Mouse (Mus musculus) embryonic facial prominence, embryonic 14.5 days (tissue): ENCODE measurements around the gene Hist1h3d. TPM values are rescaled to one million over a fixed set of nuclear protein-coding genes. Genes with fewer than 3 reads are reported as not detected.
"Not testable (repeated sequence)": the region's sequence is repeated elsewhere in the genome, so short reads cannot be mapped to it uniquely, and the experiment has no call there.

Experiments used
- ATAC-seq: fragments of 200-750 bp; cut with Nextera tagmentation; 2 replicates; pipeline ENCODE4 v1.8.0; 2017; ENCODE audit warnings: low read depth, moderate number of reproducible peaks, moderate TSS enrichment
- DNase-seq: peaks from one replicate; pipeline ENCODE4 v3.0.0-alpha.2; 2015; ENCODE audit warnings: low spot score
- H3K27ac ChIP-seq: fragments of 300-500 bp; sonication (generic); replicated peaks from 2 replicates; pipeline ENCODE4 v1.5.1; 2014; ENCODE audit warnings: low read depth, mild to moderate bottlenecking, low read length, moderate library complexity
- H3K27me3 ChIP-seq: fragments of 300-500 bp; sonication (generic); replicated peaks from 2 replicates; pipeline ENCODE4 v1.6.1; 2014; ENCODE audit warnings: low read length; ENCODE audit not compliant: control insufficient read depth, insufficient read depth
- H3K36me3 ChIP-seq: fragments of 300-500 bp; sonication (generic); 2 replicates; pipeline ENCODE4 v1.6.1; 2014; ENCODE audit warnings: low read length, mixed read lengths; ENCODE audit not compliant: control insufficient read depth, insufficient read depth
- H3K4me1 ChIP-seq: fragments of 300-500 bp; sonication (generic); 2 replicates; pipeline ENCODE4 v1.6.1; 2014; ENCODE audit warnings: antibody characterized with exemption, low read length; ENCODE audit not compliant: control insufficient read depth, insufficient read depth
- H3K4me2 ChIP-seq: fragments of 300-500 bp; sonication (generic); 2 replicates; pipeline ENCODE4 v1.6.1; 2014; ENCODE audit warnings: low read depth, mild to moderate bottlenecking, low read length, moderate library complexity, mixed read lengths
- H3K4me3 ChIP-seq: fragments of 300-500 bp; sonication (generic); 2 replicates; pipeline ENCODE4 v1.5.1; 2014; ENCODE audit warnings: low read depth, mild to moderate bottlenecking, low read length
- H3K9ac ChIP-seq: fragments of 300-500 bp; sonication (generic); 2 replicates; pipeline ENCODE4 v1.6.1; 2014; ENCODE audit warnings: low read depth, mild to moderate bottlenecking, low read length, moderate library complexity, mixed read lengths
- H3K9me3 ChIP-seq: fragments of 300-500 bp; sonication (generic); 2 replicates; pipeline ENCODE4 v1.6.1; 2016; ENCODE audit warnings: low read length; ENCODE audit not compliant: control insufficient read depth
- WGBS: fragments of 180-500 bp; shearing (Covaris S2); extraction: QIAGEN DNeasy Blood & Tissue Kit; methylation state at CpG from one replicate; pipeline ENCODE4 v1.1.7; 2014; 5-methylcytosine and 5-hydroxymethylcytosine counted together
- polyA plus RNA-seq: library from polyadenylated mRNA; unstranded; fragments of >200 nt; fragmentation: Nextera tagmentation; extraction: Ambion mirVana; gene quantifications from 2 replicates; pipeline ENCODE4 v1.2.1, GENCODE M21; 2014

The Hist1h3d gene
- polyA plus RNA-seq, 1 experiment from 2014 or later, result 5.2 TPM

DNA sequence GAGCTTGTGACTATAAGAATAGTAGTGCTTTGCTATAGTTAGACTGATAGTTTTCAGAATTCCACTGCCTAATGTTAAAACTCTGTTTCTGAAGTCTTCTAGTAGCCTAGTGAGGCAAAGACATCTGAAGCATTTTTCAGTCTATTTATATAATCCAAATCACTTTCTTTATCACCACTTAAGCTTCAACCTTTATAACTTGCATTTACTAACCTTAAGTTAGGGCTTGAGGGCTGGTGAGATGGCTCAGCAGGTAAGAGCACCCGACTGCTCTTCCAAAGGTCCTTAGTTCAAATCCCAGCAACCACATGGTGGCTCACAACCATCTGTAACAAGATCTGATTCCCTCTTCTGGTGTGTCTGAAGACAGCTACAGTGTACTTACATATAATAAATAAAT lies 35.7 kb upstream of the Hist1h3d start:
- 81% methylated on average over 1 of the region's 1 CpGs for WGBS
- not testable (repeated sequence) for H3K4me3 ChIP-seq, H3K4me2 ChIP-seq, ATAC-seq, H3K36me3 ChIP-seq, H3K9ac ChIP-seq, H3K27ac ChIP-seq, DNase-seq, H3K9me3 ChIP-seq, H3K27me3 ChIP-seq
- 0 out of 2 replicates have a peak, but pooled peaks cover 19% of the 10 kb centered on the region for H3K4me1 ChIP-seq

DNA sequence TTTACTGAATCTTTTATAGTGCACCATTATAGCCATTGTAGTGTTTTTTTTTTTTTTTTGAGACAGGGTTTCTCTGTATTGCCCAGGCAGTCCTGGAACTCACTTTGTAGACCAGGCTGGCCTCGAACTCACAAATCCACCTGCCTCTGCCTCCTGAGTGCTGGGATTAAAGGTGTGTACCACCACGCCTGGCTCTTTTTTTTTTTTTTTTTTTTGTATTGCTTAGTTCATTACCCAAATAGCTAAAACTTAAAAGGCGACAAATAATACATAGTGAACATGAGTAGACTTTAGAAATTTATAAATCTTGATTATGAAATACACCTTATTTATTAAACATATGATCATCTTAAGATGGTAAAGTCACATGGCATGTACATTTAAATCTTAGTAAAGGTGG lies 34.1 kb upstream of the Hist1h3d start:
- H3K9ac ChIP-seq, result no peak overlapping the region
- WGBS, result 79% methylated on average over 3 of the region's 3 CpGs
- H3K4me1 ChIP-seq, result 0 out of 2 replicates have a peak, but pooled peaks cover 14% of the 10 kb centered on the region
- no peaks in the 10 kb centered on the region for H3K27me3 ChIP-seq
- no peaks in the 10 kb centered on the region for H3K9me3 ChIP-seq
- H3K4me3 ChIP-seq, result peak overlapping the region; percentile 46; the same call in 1 of the 2 replicates
- peak overlapping the region; percentile 80 for H3K4me2 ChIP-seq
- no peaks in the 10 kb centered on the region for H3K36me3 ChIP-seq
- no peak overlapping the region for H3K27ac ChIP-seq
- no peak for ATAC-seq
- no peak for DNase-seq

GRCm38 (mm10) chr13:23542225-23542980 lies 33.2 kb upstream of the Hist1h3d start:
- H3K36me3 ChIP-seq, ATAC-seq, H3K4me1 ChIP-seq, DNase-seq, H3K27me3 ChIP-seq, H3K9me3 ChIP-seq: not testable (repeated sequence)
- Histone ChIP-seq H3K9ac (peak overlapping the region; percentile 67), H3K4me2 (peak overlapping the region; percentile 80), H3K27ac (peak overlapping the region; percentile 86), H3K4me3 (peak overlapping the region; percentile 46)
- WGBS, result 12% methylated on average over 3 of the region's 3 CpGs

DNA sequence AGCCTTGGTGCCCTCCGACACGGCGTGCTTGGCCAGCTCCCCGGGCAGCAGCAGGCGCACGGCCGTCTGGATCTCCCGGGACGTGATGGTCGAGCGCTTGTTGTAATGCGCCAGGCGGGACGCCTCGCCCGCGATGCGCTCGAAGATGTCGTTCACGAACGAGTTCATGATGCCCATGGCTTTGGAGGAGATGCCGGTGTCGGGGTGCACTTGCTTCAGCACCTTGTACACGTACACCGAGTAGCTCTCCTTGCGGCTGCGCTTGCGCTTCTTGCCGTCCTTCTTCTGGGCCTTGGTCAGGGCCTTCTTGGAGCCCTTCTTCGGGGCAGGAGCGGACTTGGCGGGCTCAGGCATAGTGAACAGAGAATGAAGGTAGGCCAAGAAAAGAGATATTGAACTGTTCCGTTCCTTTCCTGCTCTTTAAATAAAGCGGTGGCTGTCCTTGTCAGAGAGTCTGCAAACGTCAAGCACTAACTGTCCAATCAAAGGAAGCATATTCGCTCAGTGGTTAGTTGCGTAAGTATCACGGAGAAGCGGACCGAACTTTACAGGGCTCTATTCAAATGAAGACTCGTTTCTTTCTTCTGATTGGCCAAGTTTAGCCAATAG lies 32.5 kb upstream of the Hist1h3d start, which contains the start of gene Hist1h2bh:
Gene Hist1h2bh (minus strand): TSS at position 394 of the 609 bp plus-strand sequence.
- H3K36me3 ChIP-seq, H3K27me3 ChIP-seq, H3K9me3 ChIP-seq, H3K4me1 ChIP-seq: not testable (repeated sequence)
- H3K4me3 ChIP-seq, result peak within 1 kb of the TSS; percentile 46
- under 1% methylated on average over 22 of the region's 42 CpGs for WGBS
- peak within 1 kb of the TSS; percentile 80 for H3K4me2 ChIP-seq
- peak within 1 kb of the TSS; percentile 98 for H3K27ac ChIP-seq
- peak within 1 kb of the TSS; percentile 73 for H3K9ac ChIP-seq
- peak; percentile 99 for DNase-seq
- ATAC-seq, result peak; percentile 95

- peak within 1 kb of the TSS; percentile 46 for H3K4me3 ChIP-seq
- H3K4me1 ChIP-seq, result 0 out of 2 replicates have a peak, but pooled peaks cover 3% of the 10 kb centered on the region
- H3K27ac ChIP-seq, result peak within 1 kb of the TSS; percentile 98
- peak within 1 kb of the TSS; percentile 80 for H3K4me2 ChIP-seq
- ATAC-seq (peak; percentile 89), DNase-seq (peak; percentile 98)
- H3K36me3 ChIP-seq, result no peaks in the 10 kb centered on the region
- no peaks in the 10 kb centered on the region for H3K9me3 ChIP-seq
- H3K9ac ChIP-seq, result peak within 1 kb of the TSS; percentile 73
- H3K27me3 ChIP-seq, result no peaks in the 10 kb centered on the region
- under 1% methylated on average over 14 of the region's 45 CpGs for WGBS
Measured at GRCm38 (mm10) chr13:23543965-23544786, 31.4 kb upstream of the Hist1h3d start, which contains the start of gene Hist1h3f. Gene Hist1h3f, plus strand, starts transcription at chr13:23544052.

- ATAC-seq, H3K4me1 ChIP-seq, H3K9me3 ChIP-seq, DNase-seq, H3K27me3 ChIP-seq, H3K36me3 ChIP-seq: not testable (repeated sequence)
- Histone ChIP-seq H3K27ac (peak overlapping the region; percentile 98), H3K4me2 (peak overlapping the region; percentile 80), H3K4me3 (peak overlapping the region; percentile 46), H3K9ac (peak overlapping the region; percentile 73)
- 0% methylated on average over 3 of the region's 14 CpGs for WGBS
Measured at GRCm38 (mm10) chr13:23544787-23545120, 30.8 kb upstream of the Hist1h3d start.

- H3K27me3 ChIP-seq, result no peaks in the 10 kb centered on the region
- no peaks in the 10 kb centered on the region for H3K9me3 ChIP-seq
- H3K4me1 ChIP-seq, result peaks cover 7% of the 10 kb centered on the region; the same call in 1 of the 2 replicates
- no peak for ATAC-seq
- no peak overlapping the region for H3K4me2 ChIP-seq
- H3K9ac ChIP-seq, result no peak overlapping the region
- no peak overlapping the region for H3K4me3 ChIP-seq
- no peak overlapping the region for H3K27ac ChIP-seq
- no peaks in the 10 kb centered on the region for H3K36me3 ChIP-seq
- no peak for DNase-seq
- 74% methylated on average over 5 of the region's 5 CpGs for WGBS
Measured at GRCm38 (mm10) chr13:23546694-23547093, 28.9 kb upstream of the Hist1h3d start.

- no peaks in the 10 kb centered on the region for H3K9me3 ChIP-seq
- peak overlapping the region; percentile 70 for H3K9ac ChIP-seq
- no peak for ATAC-seq
- no peaks in the 10 kb centered on the region for H3K36me3 ChIP-seq
- peak overlapping the region; percentile 47 for H3K4me3 ChIP-seq
- H3K27ac ChIP-seq, result peak overlapping the region; percentile 93
- no peak for DNase-seq
- H3K4me2 ChIP-seq, result peak overlapping the region; percentile 64
- peaks cover 12% of the 10 kb centered on the region; the same call in 1 of the 2 replicates for H3K4me1 ChIP-seq
- 8% methylated on average over 3 of the region's 3 CpGs for WGBS
- no peaks in the 10 kb centered on the region for H3K27me3 ChIP-seq
Measured at GRCm38 (mm10) chr13:23550761-23551145, 24.8 kb upstream of the Hist1h3d start.
